Mouse (Mus musculus) ZHBTc4 (cell line): ENCODE data around the gene Gprc5b.
A peak's percentile ranks its signal among the peaks of the same experiment; 100 is the strongest.

Experiments used
- DNase-seq: peaks from one replicate; pipeline ENCODE4 v3.0.0-alpha.2; 2011; ENCODE audit warnings: low read depth, low spot score

The Gprc5b gene

GRCm38 (mm10) chr7:118990282-118990681, 4.7 kb downstream of the Gprc5b start:
- DNase-seq: no peak

- no peak for DNase-seq
Observed at GRCm38 (mm10) chr7:118989275-118989856, 5.6 kb downstream of the Gprc5b start.

- no peak for DNase-seq
Observed at GRCm38 (mm10) chr7:118986369-118986768, 8.6 kb downstream of the Gprc5b start.

- DNase-seq: peak; percentile 30
Observed at GRCm38 (mm10) chr7:118985786-118986185, 9.2 kb downstream of the Gprc5b start.

- no peak for DNase-seq
Observed at GRCm38 (mm10) chr7:118983961-118984360, 11.1 kb downstream of the Gprc5b start.

GRCm38 (mm10) chr7:118982586-118982985, 12.4 kb downstream of the Gprc5b start:
- DNase-seq: no peak

GRCm38 (mm10) chr7:118981831-118982230, 13.2 kb downstream of the Gprc5b start:
- no peak for DNase-seq

- DNase-seq: no peak
Observed at GRCm38 (mm10) chr7:118981346-118981745, 13.7 kb downstream of the Gprc5b start.

GRCm38 (mm10) chr7:118979708-118980107, 15.3 kb downstream of the Gprc5b start:
- DNase-seq: no peak

GRCm38 (mm10) chr7:118979121-118979520, 15.9 kb downstream of the Gprc5b start:
- no peak for DNase-seq

- DNase-seq: no peak
Observed at GRCm38 (mm10) chr7:118977167-118977543, 17.9 kb downstream of the Gprc5b start.

- DNase-seq: peak; percentile 79
Observed at GRCm38 (mm10) chr7:118976414-118977166, 18.4 kb downstream of the Gprc5b start.

- no peak for DNase-seq
Observed at GRCm38 (mm10) chr7:118975837-118976236, 19.2 kb downstream of the Gprc5b start.

GRCm38 (mm10) chr7:118973377-118973776, 21.6 kb downstream of the Gprc5b start:
- no peak for DNase-seq

GRCm38 (mm10) chr7:118972306-118972705, 22.7 kb downstream of the Gprc5b start:
- DNase-seq: peak; percentile 53

- DNase-seq: no peak
Observed at GRCm38 (mm10) chr7:118971499-118971898, 23.5 kb downstream of the Gprc5b start.

- DNase-seq: peak; percentile 88
Observed at GRCm38 (mm10) chr7:118968870-118969269, 26.1 kb downstream of the Gprc5b start.

GRCm38 (mm10) chr7:118965198-118965597, 29.8 kb downstream of the Gprc5b start:
- DNase-seq: no peak

- DNase-seq: no peak
Observed at GRCm38 (mm10) chr7:118964777-118965176, 30.2 kb downstream of the Gprc5b start.

GRCm38 (mm10) chr7:118959209-118959608, 35.8 kb downstream of the Gprc5b start:
- no peak for DNase-seq

GRCm38 (mm10) chr7:118956616-118957246, 38.3 kb downstream of the Gprc5b start:
- DNase-seq: no peak

- no peak for DNase-seq
Observed at GRCm38 (mm10) chr7:118954968-118955367, 40.0 kb downstream of the Gprc5b start.
